Mouse (Mus musculus): ENCODE results near the gene Chst12.

The Chst12 gene

DNA sequence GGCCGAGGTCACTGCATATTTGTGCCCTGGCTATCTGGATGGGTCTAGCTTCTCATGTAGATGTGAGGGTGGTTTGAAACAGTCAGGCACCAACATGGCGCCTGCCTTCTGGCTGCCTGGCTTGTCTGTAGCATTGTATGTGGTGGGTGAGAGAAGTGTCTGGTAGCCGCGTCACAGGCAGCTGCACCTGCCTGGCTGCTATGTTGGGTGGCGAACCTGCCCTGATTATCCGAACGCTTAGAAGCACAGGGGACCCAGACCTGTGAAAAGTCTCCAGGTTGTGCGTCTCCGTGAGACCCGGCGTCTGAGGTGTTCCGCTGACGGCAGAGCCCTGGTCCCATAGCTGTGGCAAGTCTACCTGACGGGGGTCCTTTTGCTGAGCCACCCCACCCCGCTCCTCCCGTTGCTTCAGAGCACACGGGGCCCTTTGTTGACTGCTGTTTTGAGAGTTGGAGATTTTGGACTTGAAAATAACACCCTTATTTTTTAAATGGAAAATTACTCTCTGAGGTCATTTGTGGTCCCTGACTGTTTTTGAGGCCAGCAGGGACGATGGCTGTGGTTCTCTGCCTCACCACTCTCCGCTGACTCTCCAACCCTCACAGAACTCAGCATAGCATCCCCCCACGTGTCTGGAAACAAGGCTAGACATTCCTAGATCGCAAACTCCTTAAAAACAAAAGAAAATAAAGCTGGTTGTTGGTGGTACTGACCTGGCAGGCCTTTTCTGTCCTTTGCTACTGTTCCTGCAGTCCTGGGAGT is 12.0 kb downstream of the Chst12 start:
- DNase-seq (ENCODE audit: low spot score in 2 of 2) = no peak

- DNase-seq (ENCODE audit: low spot score in 2 of 2) = no peak
Observed at GRCm38 (mm10) chr5:140517921-140518230, 12.5 kb downstream of the Chst12 start.

DNA sequence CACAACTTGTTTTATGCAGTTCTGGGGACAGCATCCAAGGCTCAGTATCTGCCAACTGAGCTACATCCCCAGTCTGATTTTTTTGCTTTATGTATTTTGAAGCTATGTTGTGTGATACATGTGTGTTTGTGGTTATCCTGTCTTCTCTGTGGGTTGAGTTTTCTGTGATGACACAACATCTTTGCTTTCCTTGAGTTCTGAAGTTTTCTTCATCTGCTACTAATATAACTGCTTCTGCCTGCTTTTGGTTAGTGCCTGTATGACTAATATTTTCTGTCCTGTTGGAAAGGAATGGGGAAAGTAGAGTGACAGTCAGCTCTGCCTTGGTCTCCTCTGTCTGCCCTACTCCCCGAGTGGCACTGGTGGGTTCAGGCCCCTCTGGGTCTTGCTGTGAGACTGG is 15.8 kb downstream of the Chst12 start:
- no peak for DNase-seq (ENCODE audit: low spot score in 2 of 2)

DNA sequence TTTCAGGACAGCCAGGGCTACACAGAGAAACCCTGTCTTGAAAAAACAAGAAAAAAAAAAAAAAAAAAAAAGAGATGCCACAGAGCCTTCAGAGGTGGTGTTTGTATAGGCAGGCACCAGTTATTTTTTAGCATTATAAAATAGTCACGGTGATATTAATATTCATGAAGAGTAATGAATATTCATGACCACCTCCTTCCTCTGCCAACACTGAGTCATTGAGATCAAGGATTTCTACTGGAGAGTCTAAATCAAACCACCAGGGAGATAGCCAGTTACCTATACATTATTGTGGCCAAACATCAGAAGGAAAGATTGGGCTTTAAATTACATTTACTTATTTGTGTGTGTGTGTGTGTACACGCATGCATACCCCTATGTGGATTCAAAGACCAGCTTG is 21.4 kb downstream of the Chst12 start:
- DNase-seq (ENCODE audit: low spot score in 2 of 2) = no peak

GRCm38 (mm10) chr5:140538111-140538683 is 32.8 kb downstream of the Chst12 start:
- DNase-seq (ENCODE audit: low spot score in 2 of 2) = no peak

DNA sequence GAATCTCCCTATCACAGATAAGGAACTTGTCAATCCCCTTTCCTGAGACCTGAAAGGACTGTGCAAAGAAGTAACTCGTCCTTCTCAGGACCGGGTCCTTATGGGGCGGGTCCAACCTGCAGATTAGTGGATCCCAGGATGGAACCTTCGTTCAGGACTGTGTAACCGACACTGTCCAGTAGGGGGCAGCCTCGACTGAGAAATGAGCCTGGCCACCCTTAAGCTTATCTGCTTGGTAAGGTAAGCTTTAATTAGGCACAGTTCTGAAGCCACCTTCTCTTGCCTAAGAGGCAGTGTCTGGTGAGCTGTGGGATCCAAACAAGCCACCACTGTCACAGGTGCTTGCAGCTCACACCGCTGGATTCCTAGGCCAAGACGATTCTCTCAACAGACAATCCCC is 34.8 kb downstream of the Chst12 start:
- peak; percentile 79 to 85 for DNase-seq (ENCODE audit: low spot score in 2 of 2)

- DNase-seq (ENCODE audit: low spot score in 2 of 2) = peak; percentile 72 to 88
Observed at GRCm38 (mm10) chr5:140542811-140543575, 37.6 kb downstream of the Chst12 start.

GRCm38 (mm10) chr5:140545651-140546050 is 40.3 kb downstream of the Chst12 start:
- DNase-seq (ENCODE audit: low spot score in 2 of 2) = no peak

- DNase-seq (ENCODE audit: low spot score in 2 of 2) = no peak
Observed at GRCm38 (mm10) chr5:140546332-140546731, 41.0 kb downstream of the Chst12 start.

DNA sequence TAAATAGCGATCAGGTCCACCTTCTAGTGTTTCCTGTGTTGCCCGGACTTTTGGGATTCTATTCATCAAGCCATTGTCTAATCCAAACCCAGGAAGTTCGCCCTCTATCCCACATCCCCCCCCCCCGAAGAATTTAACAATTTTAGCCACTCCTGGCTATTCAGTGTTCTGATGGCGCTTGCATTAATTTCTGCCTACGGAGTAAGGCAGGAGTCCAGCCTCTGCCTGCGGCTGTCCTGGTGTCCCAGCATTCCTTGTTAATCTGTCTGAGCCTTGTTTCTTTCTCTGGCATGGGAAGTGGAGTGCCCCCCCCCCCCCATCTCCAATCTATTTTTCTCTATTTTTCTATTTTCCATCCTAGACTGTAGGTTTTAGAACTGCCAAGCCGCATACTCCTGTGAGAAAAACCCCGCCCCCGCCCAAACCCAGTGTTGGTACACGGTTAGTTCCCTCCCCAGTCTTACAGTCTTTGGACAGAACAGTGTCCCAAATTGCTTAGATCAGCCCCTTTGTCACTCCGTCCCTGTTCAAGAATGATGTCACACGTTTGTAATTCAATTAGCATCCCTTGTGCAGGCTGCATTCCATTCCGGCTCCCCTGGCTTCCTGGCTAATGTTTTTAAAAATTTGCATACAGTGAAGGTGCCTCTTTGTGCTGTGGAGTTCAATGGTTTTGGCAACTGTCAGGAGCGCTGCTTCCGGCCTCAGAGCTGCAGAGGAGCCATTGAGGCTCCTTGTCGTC is 44.1 kb downstream of the Chst12 start:
- no peak for DNase-seq (ENCODE audit: low spot score in 2 of 2)

DNA sequence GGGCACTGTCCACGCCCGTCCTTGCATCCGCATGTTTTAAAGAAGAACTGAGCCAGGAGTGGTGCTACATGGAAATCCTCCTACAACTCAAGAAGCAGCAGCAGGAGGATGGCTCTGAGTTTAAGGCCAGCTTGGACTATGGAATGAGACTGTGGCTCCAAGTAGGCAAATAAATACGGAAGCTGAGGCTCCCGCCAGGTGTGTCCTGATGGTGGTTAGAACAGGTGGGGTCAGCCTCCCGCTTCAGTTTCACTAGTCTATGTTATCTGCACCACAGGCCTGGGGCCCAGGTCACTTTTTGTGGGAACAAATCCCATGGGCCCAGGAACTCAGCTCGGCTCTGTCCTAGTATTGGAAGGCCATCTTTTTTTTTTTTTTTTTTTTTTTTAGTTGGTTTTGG is 48.4 kb downstream of the Chst12 start:
- DNase-seq (ENCODE audit: low spot score in 2 of 2) = no peak

GRCm38 (mm10) chr5:140556859-140557258 is 51.5 kb downstream of the Chst12 start:
- no peak for DNase-seq (ENCODE audit: low spot score in 2 of 2)

DNA sequence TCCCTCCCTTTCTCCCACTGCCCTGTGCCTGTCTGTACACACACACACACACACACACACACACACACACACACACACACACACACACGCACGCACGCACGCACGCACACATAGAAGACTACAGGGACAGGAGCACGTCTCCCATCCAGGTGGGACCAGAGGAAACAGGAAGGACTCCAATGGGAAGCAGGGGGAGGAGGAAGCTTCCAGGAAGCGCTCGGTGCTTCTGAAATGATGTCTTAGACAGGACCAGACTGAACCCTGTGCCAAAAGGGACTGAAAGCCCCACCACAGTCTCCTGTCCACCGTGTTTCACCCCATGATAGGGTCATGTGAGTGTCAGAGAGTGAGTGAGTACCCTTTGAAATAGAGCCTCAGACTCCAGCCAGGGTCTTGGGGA is 57.3 kb downstream of the Chst12 start:
- no peak for DNase-seq (ENCODE audit: low spot score in 2 of 2)

DNA sequence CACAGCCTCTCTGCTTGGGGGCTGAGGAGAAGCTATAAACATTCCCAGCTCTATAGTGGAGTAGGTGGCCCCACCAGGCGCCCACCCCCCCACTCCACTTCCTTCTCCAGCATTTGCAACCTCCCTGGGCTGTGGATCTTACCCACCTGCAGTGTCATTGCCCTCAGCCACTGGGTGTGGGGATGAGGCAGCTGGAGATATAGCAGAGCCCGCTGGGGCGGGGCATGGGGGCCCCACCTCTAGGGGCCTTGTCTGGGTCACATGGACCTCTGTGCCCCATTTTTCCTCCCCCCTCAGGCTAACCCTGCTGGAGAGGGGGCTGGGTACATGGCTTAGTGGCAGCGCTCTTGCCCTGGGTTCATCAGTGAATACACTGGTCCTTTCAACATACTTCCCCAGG is 59.5 kb downstream of the Chst12 start, which contains the start of gene Grifin:
Grifin (minus strand) TSS at position 176 of the 400 bp plus-strand sequence.
- DNase-seq (ENCODE audit: low spot score in 2 of 2) = no peak

- DNase-seq (ENCODE audit: low spot score in 2 of 2) = no peak
Observed at GRCm38 (mm10) chr5:140565451-140565850, 60.1 kb downstream of the Chst12 start.

DNA sequence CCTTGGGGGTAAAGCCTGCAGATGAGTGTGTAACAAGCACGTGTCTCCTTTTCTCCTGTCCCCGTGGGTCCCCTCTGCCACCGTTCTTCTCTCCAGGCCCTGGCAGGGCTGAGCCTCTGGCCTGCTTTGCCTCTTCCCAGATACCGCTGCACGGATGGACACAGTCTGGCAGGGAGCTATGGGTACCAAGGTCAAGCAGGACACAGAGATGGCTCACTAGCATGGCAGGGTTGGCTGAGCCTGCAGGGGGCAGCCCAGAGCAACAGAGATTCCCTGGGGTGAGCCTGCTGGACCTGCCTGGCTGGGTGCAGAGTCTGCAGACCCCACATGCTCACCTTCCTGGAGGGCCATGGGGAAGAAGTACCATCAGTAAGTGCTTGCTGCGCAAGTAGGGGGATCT is 60.5 kb downstream of the Chst12 start:
- no peak for DNase-seq (ENCODE audit: low spot score in 2 of 2)

GRCm38 (mm10) chr5:140566271-140566670 is 60.9 kb downstream of the Chst12 start:
- no peak for DNase-seq (ENCODE audit: low spot score in 2 of 2)

DNA sequence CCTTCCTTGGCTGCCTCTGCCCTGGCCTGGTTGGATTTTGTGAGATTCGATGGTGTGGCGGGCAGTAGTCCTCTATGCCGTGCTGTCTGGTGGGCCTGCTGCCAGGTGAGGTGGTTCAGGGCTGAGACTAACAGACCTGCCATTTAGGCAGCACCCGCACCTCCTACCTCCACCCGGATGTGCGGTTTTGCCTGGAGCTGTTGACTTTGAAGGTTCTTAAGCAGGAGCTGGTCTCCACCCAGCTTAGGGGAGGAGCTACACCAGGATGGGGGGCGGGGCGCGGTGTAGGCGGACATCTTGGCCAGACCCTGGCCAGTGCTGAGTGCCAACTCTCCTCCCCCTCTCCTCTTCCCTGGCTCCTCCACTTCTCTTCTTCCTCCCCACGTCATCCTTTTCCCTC is 62.0 kb downstream of the Chst12 start:
- peak in 1 of 2 experiments; percentile 37 for DNase-seq (ENCODE audit: low spot score in 2 of 2)

DNA sequence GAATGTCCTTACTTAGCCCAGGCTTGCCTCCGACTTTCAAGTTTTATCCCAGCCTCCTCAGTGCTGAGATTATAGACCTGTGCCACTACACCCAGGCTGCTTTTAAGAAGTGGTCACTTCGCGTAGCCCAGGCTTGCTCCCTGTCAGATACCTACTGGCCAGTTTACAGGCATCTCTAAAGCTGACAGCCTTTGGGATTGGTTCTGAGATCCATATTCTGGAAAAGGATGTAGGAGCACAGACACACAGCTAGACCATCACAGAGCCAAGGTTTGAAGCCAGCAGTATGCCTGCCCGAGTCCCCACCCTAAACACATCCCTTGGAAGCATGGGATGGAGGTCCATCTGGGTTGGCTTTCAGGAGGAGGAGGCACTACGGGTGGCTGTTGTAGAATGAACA is 62.4 kb downstream of the Chst12 start:
- DNase-seq (ENCODE audit: low spot score in 2 of 2) = no peak

- peak in 1 of 2 experiments; percentile 68 for DNase-seq (ENCODE audit: low spot score in 2 of 2)
Observed at GRCm38 (mm10) chr5:140568321-140568970, 63.1 kb downstream of the Chst12 start.

DNA sequence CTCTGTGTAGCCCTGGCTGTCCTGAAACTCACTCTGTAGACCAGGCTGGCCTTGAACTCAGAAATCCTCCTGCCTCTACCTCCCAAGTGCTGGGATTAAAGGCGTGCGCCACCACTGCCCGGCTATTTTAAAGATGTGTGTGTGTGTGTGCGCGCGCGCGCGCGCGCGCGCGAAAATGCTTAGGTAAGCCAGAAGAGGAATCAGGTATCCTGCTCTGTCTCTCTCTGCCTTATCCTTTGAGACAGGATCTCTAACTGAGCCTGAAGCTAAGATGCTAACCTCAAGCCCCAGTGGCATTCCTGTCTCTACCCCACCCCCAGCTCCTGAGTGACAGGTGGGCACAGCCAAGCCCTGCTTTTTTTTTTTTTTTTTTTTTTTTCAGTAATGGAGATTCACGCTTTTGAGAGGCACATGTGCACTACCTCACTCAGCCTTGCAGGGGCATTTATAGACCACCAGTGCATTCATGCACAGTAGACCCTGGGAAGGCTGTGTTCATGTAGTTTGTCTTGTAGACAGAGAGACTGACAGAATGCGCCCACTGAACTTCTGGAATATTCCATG is 63.8 kb downstream of the Chst12 start:
- DNase-seq (ENCODE audit: low spot score in 2 of 2) = no peak

Measured in cerebellum, postnatal 4 days (tissue).